9 mouse cellular contexts compared by ENCODE assay signal in genomic region chr6:72319019-72319418, GRCm38 (mm10). TPM values are rescaled to one million over a fixed set of nuclear protein-coding genes. Genes with fewer than 3 reads are reported as not detected.
A peak's percentile ranks its signal among the peaks of the same experiment; 100 is the strongest.
DNase-seq lines count a peak whose midpoint lies in the region; ATAC-seq lines count a peak whose summit lies in the region.
"Had no signal": no experiment of that assay in that cellular context is flagged by ENCODE, and none has a peak within 500 bp of the region (broad histone marks: within the 10 kb centered on the region; RNA-seq: fewer than 3 reads in every experiment).

No protein-coding gene starts in this region.

- no peak overlapping the region for H3K9ac ChIP-seq in intestine, embryonic 14.5 days (ENCODE audit: low read length)
- H3K9ac ChIP-seq in intestine, embryonic 15.5 days: no peak overlapping the region
- H3K9ac ChIP-seq in liver, embryonic 11.5 days (ENCODE audit: low read depth, low read length): no peak overlapping the region

- no peak overlapping the region for H3K27ac ChIP-seq in intestine, embryonic 14.5 days (ENCODE audit: low read depth)
- H3K27ac ChIP-seq in intestine, embryonic 15.5 days: no peak overlapping the region
- peak overlapping the region; percentile 57; the same call in 1 of the 2 replicates for H3K27ac ChIP-seq in liver, embryonic 11.5 days (ENCODE audit: low read depth, low read length)

- DNase-seq in intestine, embryonic 14.5 days (ENCODE audit: low spot score): peak; percentile 77
- peak; percentile 18 for DNase-seq in CD4-positive helper T cell, adult 2 months (ENCODE audit: low read depth, low spot score)
- DNase-seq in adipocyte (ENCODE audit: low spot score): peak; percentile 28
- DNase-seq in heart, postnatal 4 days: peak; percentile 81
- no peak for DNase-seq in liver, embryonic 11.5 days (ENCODE audit: low spot score)
- peak; percentile 32 for DNase-seq in telencephalon, adult 2 months (ENCODE audit: low read depth, low spot score)
- no peak for DNase-seq in Muller cell, postnatal 12 days (ENCODE audit: inconsistent ontology term)

- H3K36me3 ChIP-seq in intestine, embryonic 14.5 days (ENCODE audit: control insufficient read depth, insufficient read depth, low read length): peaks cover 82% of the 10 kb centered on the region
- peaks cover 28% of the 10 kb centered on the region for H3K36me3 ChIP-seq in intestine, embryonic 15.5 days
- H3K36me3 ChIP-seq in liver, embryonic 11.5 days (ENCODE audit: control insufficient read depth, insufficient read depth, low read length): peaks cover 49% of the 10 kb centered on the region

- ATAC-seq in intestine, embryonic 14.5 days (replicated peaks; ENCODE audit: low FRiP score, low TSS enrichment, low read depth): no peak
- ATAC-seq in intestine, embryonic 15.5 days: no peak
- no peak for ATAC-seq in liver, embryonic 11.5 days (replicated peaks; ENCODE audit: low FRiP score)

- 80% methylated on average over 11 of the region's 11 CpGs for WGBS in intestine, embryonic 14.5 days
- 78% methylated on average over 11 of the region's 11 CpGs for WGBS in intestine, embryonic 15.5 days
- 78% methylated on average over 11 of the region's 11 CpGs for WGBS in liver, embryonic 11.5 days

- H3K4me1 ChIP-seq in intestine, embryonic 14.5 days (replicated peaks; ENCODE audit: control insufficient read depth, insufficient read depth, low read length): no peaks in the 10 kb centered on the region
- no peaks in the 10 kb centered on the region for H3K4me1 ChIP-seq in intestine, embryonic 15.5 days (replicated peaks)
- 0 out of 2 replicates have a peak, but pooled peaks cover 2% of the 10 kb centered on the region for H3K4me1 ChIP-seq in liver, embryonic 11.5 days (replicated peaks; ENCODE audit: control insufficient read depth, insufficient read depth, low read length)

- no peak overlapping the region for H3K4me2 ChIP-seq in intestine, embryonic 14.5 days (ENCODE audit: low read length)
- H3K4me2 ChIP-seq in intestine, embryonic 15.5 days (replicated peaks): no peak overlapping the region
- no peak overlapping the region for H3K4me2 ChIP-seq in liver, embryonic 11.5 days

- no peaks in the 10 kb centered on the region for H3K27me3 ChIP-seq in intestine, embryonic 14.5 days (replicated peaks; ENCODE audit: control insufficient read depth, insufficient read depth, low read length)
- H3K27me3 ChIP-seq in intestine, embryonic 15.5 days (replicated peaks): no peaks in the 10 kb centered on the region
- H3K27me3 ChIP-seq in liver, embryonic 11.5 days (replicated peaks; ENCODE audit: control insufficient read depth, insufficient read depth, low read length): no peaks in the 10 kb centered on the region

- no peak overlapping the region for H3K4me3 ChIP-seq in intestine, embryonic 14.5 days (ENCODE audit: low read depth, low read length)
- H3K4me3 ChIP-seq in intestine, embryonic 15.5 days (replicated peaks): no peak overlapping the region
- H3K4me3 ChIP-seq in liver, embryonic 11.5 days (ENCODE audit: low read depth, low read length): no peak overlapping the region

- no peaks in the 10 kb centered on the region for H3K9me3 ChIP-seq in intestine, embryonic 14.5 days (ENCODE audit: control insufficient read depth, low read length)
- H3K9me3 ChIP-seq in intestine, embryonic 15.5 days: no peaks in the 10 kb centered on the region
- no peaks in the 10 kb centered on the region for H3K9me3 ChIP-seq in liver, embryonic 11.5 days (ENCODE audit: control insufficient read depth, low read length)

RNA-seq across cellular contexts. Expression of gene Sftpb, which starts 14.6 kb away (rescaled TPM):
- 0.12 TPM in 1 of 2 replicates, not detected in the other for polyA plus RNA-seq in intestine, embryonic 14.5 days (2014; fragmentation: Nextera tagmentation; extraction: Ambion mirVana)
- polyA plus RNA-seq in intestine, embryonic 15.5 days (2015; fragmentation: Nextera tagmentation; extraction: Ambion mirVana): not detected in 2 replicates
- total RNA-seq in heart, postnatal 4 days (2021): not detected
- not detected in 2 replicates for polyA plus RNA-seq in liver, embryonic 11.5 days (2014; fragmentation: Nextera tagmentation; extraction: Ambion mirVana)
- polyA plus RNA-seq: cortical plate, adult 2 months had no signal

RNA-seq across cellular contexts. Expression of gene Usp39, which starts 26.0 kb away (rescaled TPM):
- 56.2 and 58.0 TPM in 2 replicates for polyA plus RNA-seq in intestine, embryonic 14.5 days (2014; fragmentation: Nextera tagmentation; extraction: Ambion mirVana)
- polyA plus RNA-seq in intestine, embryonic 15.5 days (2015; fragmentation: Nextera tagmentation; extraction: Ambion mirVana): 38.2 and 42.6 TPM in 2 replicates
- 10 to 100 TPM; 28.1 to 29.1 TPM for total RNA-seq in heart, postnatal 4 days (2021)
- 91.6 and 100 TPM in 2 replicates for polyA plus RNA-seq in liver, embryonic 11.5 days (2014; fragmentation: Nextera tagmentation; extraction: Ambion mirVana)

RNA-seq across cellular contexts. Expression of gene 0610030E20Rik, which starts 28.1 kb away (rescaled TPM):
- 25.0 and 27.6 TPM in 2 replicates for polyA plus RNA-seq in intestine, embryonic 14.5 days (2014; fragmentation: Nextera tagmentation; extraction: Ambion mirVana)
- 25.9 and 26.1 TPM in 2 replicates for polyA plus RNA-seq in intestine, embryonic 15.5 days (2015; fragmentation: Nextera tagmentation; extraction: Ambion mirVana)
- 10 to 100 TPM; 12.7 to 13.0 TPM for total RNA-seq in heart, postnatal 4 days (2021)
- polyA plus RNA-seq in liver, embryonic 11.5 days (2014; fragmentation: Nextera tagmentation; extraction: Ambion mirVana): 17.1 and 19.4 TPM in 2 replicates

RNA-seq across cellular contexts. Expression of gene Tmem150a, which starts 36.2 kb away (rescaled TPM):
- 10.8 and 11.7 TPM in 2 replicates for polyA plus RNA-seq in intestine, embryonic 14.5 days (2014; fragmentation: Nextera tagmentation; extraction: Ambion mirVana)
- polyA plus RNA-seq in intestine, embryonic 15.5 days (2015; fragmentation: Nextera tagmentation; extraction: Ambion mirVana): 11.3 and 14.4 TPM in 2 replicates
- 10 to 100 TPM in 1 of 2 experiments, 1 to 10 TPM in 1; 9.8 to 12.3 TPM for total RNA-seq in heart, postnatal 4 days (2021)
- polyA plus RNA-seq in liver, embryonic 11.5 days (2014; fragmentation: Nextera tagmentation; extraction: Ambion mirVana): 39.5 and 40.3 TPM in 2 replicates

RNA-seq across cellular contexts. Expression of gene Rnf181, which starts 47.7 kb away (rescaled TPM):
- polyA plus RNA-seq in intestine, embryonic 14.5 days (2014; fragmentation: Nextera tagmentation; extraction: Ambion mirVana): 96.9 and 98.0 TPM in 2 replicates
- polyA plus RNA-seq in intestine, embryonic 15.5 days (2015; fragmentation: Nextera tagmentation; extraction: Ambion mirVana): 122 and 133 TPM in 2 replicates
- 10 to 100 TPM; 41.1 to 42.4 TPM for total RNA-seq in heart, postnatal 4 days (2021)
- polyA plus RNA-seq in liver, embryonic 11.5 days (2014; fragmentation: Nextera tagmentation; extraction: Ambion mirVana): 106 and 112 TPM in 2 replicates

Comparison
In these comparisons a context has a peak if more than half of its experiments do, and no peak if none do; other contexts are left out.
1. DNase-seq: peak in intestine, embryonic 14.5 days (single experiment), CD4-positive helper T cell, adult 2 months (single experiment), adipocyte (single experiment), heart, postnatal 4 days (single experiment) and telencephalon, adult 2 months (single experiment); none in liver, embryonic 11.5 days (single experiment) and Muller cell, postnatal 12 days (single experiment).